Mouse (Mus musculus): Measurements from ENCODE around the gene F2r. TPM values are rescaled to one million over a fixed set of nuclear protein-coding genes. Genes with fewer than 3 reads are reported as not detected.
A peak's percentile ranks its signal among the peaks of the same experiment; 100 is the strongest.

The F2r gene
- polyA plus RNA-seq (2015; fragmentation: Nextera tagmentation; extraction: Ambion mirVana), result 54.4 and 63.7 TPM in 2 replicates

DNA sequence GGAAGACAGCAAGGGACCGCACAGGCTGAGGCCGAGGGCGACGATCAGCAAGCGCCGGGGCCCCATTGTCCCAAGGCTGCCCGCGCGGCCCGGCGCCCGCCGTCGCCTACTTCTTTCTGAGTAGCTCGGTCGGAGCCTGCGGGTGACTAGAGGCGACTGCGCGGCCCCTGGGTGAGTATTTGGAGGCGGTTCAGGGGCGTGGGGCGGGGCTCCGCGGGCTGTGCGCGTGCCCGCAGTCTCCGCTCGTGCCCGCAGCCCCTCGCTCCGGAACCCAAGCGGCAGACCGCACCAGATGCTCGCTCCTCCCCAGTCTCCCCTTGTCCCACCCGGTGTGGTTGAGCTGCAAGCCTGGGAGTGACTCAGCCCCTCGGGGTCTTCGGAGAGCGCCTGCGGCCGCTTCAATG is at the start of gene F2r:
TSS of gene F2r (minus strand) at position 179 of the 404 bp plus-strand sequence.
- Histone ChIP-seq H3K9me3 (replicated peaks; ENCODE audit: control insufficient read depth, low read length, poor library complexity, severe bottlenecking) (no peaks in the 10 kb centered on the region), H3K27me3 (ENCODE audit: control insufficient read depth, insufficient read depth, low read depth, low read length) (no peaks in the 10 kb centered on the region), H3K9ac (ENCODE audit: low read depth, low read length) (peak within 1 kb of the TSS; percentile 92), H3K4me3 (ENCODE audit: low read depth, low read length) (peak within 1 kb of the TSS; percentile 87), H3K4me1 (ENCODE audit: control insufficient read depth, insufficient read depth, low read length) (peaks cover 29% of the 10 kb centered on the region), H3K27ac (ENCODE audit: low read length) (peak within 1 kb of the TSS; percentile 67), H3K4me2 (ENCODE audit: low read length) (peak within 1 kb of the TSS; percentile 79), H3K36me3 (ENCODE audit: control insufficient read depth, insufficient read depth, low read length) (no peaks in the 10 kb centered on the region)
- 0% methylated on average over 39 of the region's 42 CpGs for WGBS
- ATAC-seq, result peak; percentile 91

DNA sequence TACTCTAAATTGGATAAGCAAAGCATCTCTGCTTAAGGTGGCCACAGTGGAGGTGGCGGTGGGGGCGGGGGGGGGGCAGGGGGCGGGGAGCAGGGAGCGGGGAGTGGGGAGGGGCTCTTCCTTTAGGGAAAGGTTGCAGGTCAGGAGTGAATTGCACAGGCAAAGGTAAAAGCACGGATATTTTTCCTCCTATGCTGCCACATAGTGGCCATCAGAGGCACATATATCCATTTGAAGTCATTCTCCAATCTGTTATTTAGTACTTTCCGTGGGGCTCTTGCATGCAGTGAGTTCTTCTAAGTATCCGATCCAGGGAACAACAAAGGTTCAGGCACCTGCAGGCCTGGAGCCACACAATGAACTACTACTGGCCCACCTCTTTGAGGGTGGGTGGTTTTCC is 49.0 kb upstream of the F2r start:
- H3K9me3 ChIP-seq (replicated peaks; ENCODE audit: control insufficient read depth, low read length, poor library complexity, severe bottlenecking), result no peaks in the 10 kb centered on the region
- WGBS, result 38% methylated on average over 5 of the region's 7 CpGs
- peak; percentile 48; the same call in 1 of the 2 replicates for ATAC-seq

DNA sequence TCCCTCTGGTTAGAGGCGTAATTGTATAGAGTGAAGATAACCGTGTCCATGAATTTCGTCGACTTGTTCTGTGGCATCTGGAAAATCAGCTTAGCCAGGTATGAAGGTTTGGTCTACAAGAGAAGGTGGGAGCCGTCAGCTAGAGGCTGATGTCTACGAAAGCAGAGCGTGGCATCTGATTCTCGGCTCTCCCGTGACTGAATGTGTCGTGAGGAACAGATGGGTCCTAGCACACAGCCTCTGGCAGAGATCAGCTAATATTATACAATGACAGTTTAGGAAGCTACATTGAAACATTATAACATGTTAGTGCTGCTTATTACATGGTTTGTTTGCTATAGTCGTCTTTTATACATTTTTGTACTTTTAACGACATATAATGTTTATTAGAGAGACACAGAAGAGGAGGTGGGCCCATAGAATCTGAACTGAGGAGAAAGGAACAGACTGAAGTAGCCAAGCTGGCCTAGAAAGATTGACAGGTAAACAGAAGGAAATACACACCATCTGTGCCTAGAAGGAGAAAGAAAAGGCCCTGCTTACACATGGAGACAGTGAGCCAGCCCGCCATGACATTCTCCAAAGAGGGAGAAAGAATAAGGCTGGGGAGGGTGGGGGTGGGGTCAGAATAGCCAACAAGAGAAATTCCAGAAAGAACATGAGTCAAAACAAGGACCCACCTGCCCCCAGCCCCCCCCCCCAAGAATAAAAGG is 47.5 kb upstream of the F2r start:
- no peaks in the 10 kb centered on the region for H3K27me3 ChIP-seq (ENCODE audit: control insufficient read depth, insufficient read depth, low read depth, low read length)
- no peak for ATAC-seq
- no peaks in the 10 kb centered on the region for H3K36me3 ChIP-seq (ENCODE audit: control insufficient read depth, insufficient read depth, low read length)
- H3K4me3 ChIP-seq (ENCODE audit: low read depth, low read length), result no peak overlapping the region
- no peak overlapping the region for H3K27ac ChIP-seq (ENCODE audit: low read length)
- 79% methylated on average over 13 of the region's 13 CpGs for WGBS
- H3K9me3 ChIP-seq (replicated peaks; ENCODE audit: control insufficient read depth, low read length, poor library complexity, severe bottlenecking), result no peaks in the 10 kb centered on the region
- H3K9ac ChIP-seq (ENCODE audit: low read depth, low read length), result no peak overlapping the region
- H3K4me2 ChIP-seq (ENCODE audit: low read length), result no peak overlapping the region
- no peaks in the 10 kb centered on the region for H3K4me1 ChIP-seq (ENCODE audit: control insufficient read depth, insufficient read depth, low read length)

More for the DNA sequence above, 49.0 kb upstream of the F2r start:
- no peaks in the 10 kb centered on the region for H3K4me1 ChIP-seq (ENCODE audit: control insufficient read depth, insufficient read depth, low read length)
- no peak overlapping the region for H3K9ac ChIP-seq (ENCODE audit: low read depth, low read length)
- no peak overlapping the region for H3K4me3 ChIP-seq (ENCODE audit: low read depth, low read length)
- H3K36me3 ChIP-seq (ENCODE audit: control insufficient read depth, insufficient read depth, low read length), result no peaks in the 10 kb centered on the region
- no peak overlapping the region for H3K27ac ChIP-seq (ENCODE audit: low read length)
- H3K4me2 ChIP-seq (ENCODE audit: low read length), result no peak overlapping the region
- H3K27me3 ChIP-seq (ENCODE audit: control insufficient read depth, insufficient read depth, low read depth, low read length), result no peaks in the 10 kb centered on the region

DNA sequence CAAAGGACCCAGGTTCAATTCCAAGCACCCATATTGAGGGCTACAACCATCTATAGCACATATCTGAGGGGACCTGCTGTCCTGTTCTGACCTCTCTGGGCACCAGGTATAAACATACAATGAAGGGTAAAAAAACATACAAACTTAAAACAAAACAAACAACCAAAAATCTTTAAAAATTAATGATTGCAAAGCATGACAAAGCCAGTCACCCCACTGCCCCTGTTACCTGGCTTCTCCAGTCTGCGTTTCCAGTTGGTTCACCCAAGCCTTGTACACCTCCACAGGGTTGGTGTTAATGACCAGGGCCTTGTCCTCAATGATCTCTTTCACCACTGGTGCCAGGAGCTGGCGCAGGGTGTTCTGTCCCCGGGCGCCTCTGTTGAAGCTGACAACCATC is 45.5 kb upstream of the F2r start:
- H3K4me2 ChIP-seq (ENCODE audit: low read length), result no peak overlapping the region
- H3K4me3 ChIP-seq (ENCODE audit: low read depth, low read length), result no peak overlapping the region
- H3K9ac ChIP-seq (ENCODE audit: low read depth, low read length), result no peak overlapping the region
- no peaks in the 10 kb centered on the region for H3K36me3 ChIP-seq (ENCODE audit: control insufficient read depth, insufficient read depth, low read length)
- WGBS, result 98% methylated on average over 4 of the region's 4 CpGs
- H3K4me1 ChIP-seq (ENCODE audit: control insufficient read depth, insufficient read depth, low read length), result no peaks in the 10 kb centered on the region
- no peaks in the 10 kb centered on the region for H3K9me3 ChIP-seq (replicated peaks; ENCODE audit: control insufficient read depth, low read length, poor library complexity, severe bottlenecking)
- no peak for ATAC-seq
- no peaks in the 10 kb centered on the region for H3K27me3 ChIP-seq (ENCODE audit: control insufficient read depth, insufficient read depth, low read depth, low read length)
- H3K27ac ChIP-seq (ENCODE audit: low read length), result no peak overlapping the region

DNA sequence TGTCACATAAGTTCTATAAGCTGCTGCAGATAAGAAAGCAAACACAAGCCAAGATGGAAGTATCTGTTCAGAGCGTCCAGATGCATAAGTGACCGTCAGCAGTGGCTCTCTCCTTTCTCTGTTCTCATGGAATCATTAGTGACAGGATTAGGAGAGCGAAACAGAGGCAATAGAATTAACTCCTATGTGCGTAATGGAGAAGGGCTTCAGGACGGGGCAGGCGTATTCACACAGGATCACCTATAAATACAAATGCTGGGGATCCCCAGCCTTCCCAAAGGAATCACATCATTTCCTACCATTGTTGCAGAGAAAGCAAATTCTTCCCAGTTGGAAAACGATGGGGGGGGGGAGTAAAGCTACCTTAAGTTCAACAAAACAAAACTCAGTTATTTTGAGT is 41.1 kb upstream of the F2r start:
- no peaks in the 10 kb centered on the region for H3K9me3 ChIP-seq (replicated peaks; ENCODE audit: control insufficient read depth, low read length, poor library complexity, severe bottlenecking)
- no peaks in the 10 kb centered on the region for H3K27me3 ChIP-seq (ENCODE audit: control insufficient read depth, insufficient read depth, low read depth, low read length)
- no peak overlapping the region for H3K9ac ChIP-seq (ENCODE audit: low read depth, low read length)
- no peaks in the 10 kb centered on the region for H3K36me3 ChIP-seq (ENCODE audit: control insufficient read depth, insufficient read depth, low read length)
- H3K4me1 ChIP-seq (ENCODE audit: control insufficient read depth, insufficient read depth, low read length), result no peaks in the 10 kb centered on the region
- WGBS, result 81% methylated on average over 7 of the region's 7 CpGs
- no peak overlapping the region for H3K4me3 ChIP-seq (ENCODE audit: low read depth, low read length)
- ATAC-seq, result no peak
- H3K4me2 ChIP-seq (ENCODE audit: low read length), result no peak overlapping the region
- no peak overlapping the region for H3K27ac ChIP-seq (ENCODE audit: low read length)

DNA sequence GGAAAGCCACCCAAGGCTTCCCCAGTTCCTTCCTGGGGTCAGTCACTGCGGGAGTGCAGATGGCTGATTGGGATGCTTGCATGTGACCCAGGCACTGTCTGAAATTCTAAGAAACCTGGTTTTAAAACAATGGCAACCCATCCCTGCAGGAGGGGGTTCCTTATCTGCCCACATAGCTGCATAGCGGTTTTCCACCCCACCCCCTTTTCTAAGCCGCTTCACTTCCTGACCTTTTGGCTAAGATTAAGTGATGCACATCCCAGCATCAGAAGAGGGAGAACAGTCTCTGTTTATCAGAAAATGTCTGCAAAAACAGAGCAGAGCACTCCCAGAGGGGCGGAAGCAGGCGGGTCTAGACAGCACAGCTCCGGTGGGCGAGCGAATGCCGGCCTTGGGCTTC is 38.9 kb upstream of the F2r start:
- no peak for ATAC-seq
- 62% methylated on average over 9 of the region's 9 CpGs for WGBS
- no peak overlapping the region for H3K4me3 ChIP-seq (ENCODE audit: low read depth, low read length)
- H3K27ac ChIP-seq (ENCODE audit: low read length), result no peak overlapping the region
- H3K27me3 ChIP-seq (ENCODE audit: control insufficient read depth, insufficient read depth, low read depth, low read length), result no peaks in the 10 kb centered on the region
- H3K36me3 ChIP-seq (ENCODE audit: control insufficient read depth, insufficient read depth, low read length), result no peaks in the 10 kb centered on the region
- no peaks in the 10 kb centered on the region for H3K9me3 ChIP-seq (replicated peaks; ENCODE audit: control insufficient read depth, low read length, poor library complexity, severe bottlenecking)
- H3K4me1 ChIP-seq (ENCODE audit: control insufficient read depth, insufficient read depth, low read length), result no peaks in the 10 kb centered on the region
- no peak overlapping the region for H3K4me2 ChIP-seq (ENCODE audit: low read length)
- no peak overlapping the region for H3K9ac ChIP-seq (ENCODE audit: low read depth, low read length)

DNA sequence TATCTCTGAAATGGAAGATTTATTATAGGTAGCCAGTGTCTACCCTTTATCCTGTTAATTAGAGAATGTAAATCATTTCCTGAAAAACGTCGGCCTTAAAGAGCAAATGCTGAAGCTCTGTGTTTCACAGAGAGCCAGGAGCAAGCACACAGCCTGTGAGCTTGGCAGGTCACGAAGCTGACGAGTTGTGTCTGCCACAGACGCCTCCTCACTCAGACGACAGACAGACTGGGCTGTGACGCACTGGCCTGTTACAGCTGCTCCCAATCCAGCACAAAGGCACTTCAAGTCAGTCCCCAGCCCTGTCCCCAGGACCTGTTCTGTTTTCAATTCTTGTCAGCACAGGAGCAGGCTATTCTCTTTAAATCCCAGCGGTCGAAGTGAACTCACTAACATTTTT is 37.0 kb upstream of the F2r start:
- no peak for ATAC-seq
- Histone ChIP-seq H3K9me3 (replicated peaks; ENCODE audit: control insufficient read depth, low read length, poor library complexity, severe bottlenecking) (no peaks in the 10 kb centered on the region), H3K36me3 (ENCODE audit: control insufficient read depth, insufficient read depth, low read length) (no peaks in the 10 kb centered on the region), H3K4me1 (ENCODE audit: control insufficient read depth, insufficient read depth, low read length) (no peaks in the 10 kb centered on the region), H3K4me2 (ENCODE audit: low read length) (no peak overlapping the region), H3K4me3 (ENCODE audit: low read depth, low read length) (no peak overlapping the region), H3K27ac (ENCODE audit: low read length) (no peak overlapping the region), H3K9ac (ENCODE audit: low read depth, low read length) (no peak overlapping the region), H3K27me3 (ENCODE audit: control insufficient read depth, insufficient read depth, low read depth, low read length) (no peaks in the 10 kb centered on the region)
- WGBS, result 48% methylated on average over 9 of the region's 9 CpGs

DNA sequence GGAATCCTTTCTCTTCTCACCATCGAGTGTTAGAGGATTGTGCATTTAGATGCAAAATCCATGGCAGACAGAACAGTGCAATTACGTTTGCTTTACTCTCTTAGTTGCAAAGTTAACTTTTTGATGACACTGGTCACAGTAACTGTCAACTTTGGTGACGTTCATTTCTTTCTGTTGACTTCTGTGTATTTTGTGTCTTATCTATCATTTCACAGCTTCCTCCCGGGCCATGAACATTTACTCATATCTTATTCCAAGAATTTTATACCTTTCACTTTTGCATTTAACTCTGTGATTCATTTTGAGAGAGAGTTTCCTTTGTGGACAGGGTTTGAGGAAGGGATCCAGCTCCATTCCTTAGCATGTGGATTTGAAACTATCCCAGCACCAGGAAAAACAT is 35.4 kb upstream of the F2r start:
- Histone ChIP-seq H3K36me3 (ENCODE audit: control insufficient read depth, insufficient read depth, low read length) (no peaks in the 10 kb centered on the region), H3K4me2 (ENCODE audit: low read length) (no peak overlapping the region), H3K4me1 (ENCODE audit: control insufficient read depth, insufficient read depth, low read length) (no peaks in the 10 kb centered on the region), H3K27ac (ENCODE audit: low read length) (no peak overlapping the region), H3K9me3 (replicated peaks; ENCODE audit: control insufficient read depth, low read length, poor library complexity, severe bottlenecking) (no peaks in the 10 kb centered on the region; the same call in 1 of the 2 replicates), H3K9ac (ENCODE audit: low read depth, low read length) (no peak overlapping the region), H3K4me3 (ENCODE audit: low read depth, low read length) (no peak overlapping the region), H3K27me3 (ENCODE audit: control insufficient read depth, insufficient read depth, low read depth, low read length) (no peaks in the 10 kb centered on the region)
- no peak for ATAC-seq
- WGBS, result 96% methylated on average over 4 of the region's 4 CpGs

DNA sequence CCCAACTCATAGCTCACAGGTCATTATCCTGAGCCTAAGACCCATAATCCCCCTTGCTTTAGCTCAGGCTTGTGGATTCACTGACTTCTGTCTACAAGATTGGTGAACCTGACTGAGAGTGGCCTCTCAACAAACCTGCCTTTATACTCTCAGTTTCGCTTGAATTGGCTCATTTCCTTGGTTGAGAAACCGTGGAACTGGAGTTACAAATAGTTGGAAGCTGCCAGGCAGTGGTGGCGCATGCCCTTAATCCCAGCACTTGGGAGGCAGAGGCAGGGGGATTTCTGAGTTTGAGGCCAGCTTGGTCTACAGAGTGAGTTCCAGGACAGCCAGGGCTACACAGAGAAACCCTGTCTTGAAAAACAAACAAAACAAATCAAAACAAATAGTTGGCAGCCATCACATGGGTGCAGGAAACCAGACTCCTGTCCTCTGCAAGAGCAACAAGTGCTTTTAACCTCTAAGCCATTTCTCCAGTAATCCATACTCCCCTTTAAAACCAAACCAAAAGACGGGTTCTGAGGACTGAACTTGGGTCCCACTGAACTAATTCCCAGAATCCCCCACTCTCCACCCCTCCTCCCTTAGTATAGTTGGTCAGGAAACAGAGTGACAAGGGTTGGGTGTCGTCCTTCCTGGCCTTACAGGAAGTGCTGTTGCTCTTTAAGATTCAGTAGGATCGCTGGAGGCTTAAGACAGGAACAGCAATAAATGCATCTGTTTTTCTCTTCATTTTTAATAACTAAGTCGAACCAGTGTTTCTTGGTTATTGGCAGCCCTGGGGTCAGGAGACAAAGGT is 33.8 kb upstream of the F2r start:
- H3K4me3 ChIP-seq (ENCODE audit: low read depth, low read length), result no peak overlapping the region
- no peaks in the 10 kb centered on the region; the same call in 1 of the 2 replicates for H3K9me3 ChIP-seq (replicated peaks; ENCODE audit: control insufficient read depth, low read length, poor library complexity, severe bottlenecking)
- no peaks in the 10 kb centered on the region for H3K4me1 ChIP-seq (ENCODE audit: control insufficient read depth, insufficient read depth, low read length)
- no peak overlapping the region for H3K4me2 ChIP-seq (ENCODE audit: low read length)
- H3K27me3 ChIP-seq (ENCODE audit: control insufficient read depth, insufficient read depth, low read depth, low read length), result no peaks in the 10 kb centered on the region
- no peak overlapping the region for H3K9ac ChIP-seq (ENCODE audit: low read depth, low read length)
- WGBS, result 87% methylated on average over 7 of the region's 7 CpGs
- no peaks in the 10 kb centered on the region for H3K36me3 ChIP-seq (ENCODE audit: control insufficient read depth, insufficient read depth, low read length)
- no peak for ATAC-seq
- H3K27ac ChIP-seq (ENCODE audit: low read length), result no peak overlapping the region

Data from midbrain, embryonic 16.5 days (tissue).